Mouse (Mus musculus) kidney, adult 18-20 months (tissue): ENCODE measurements around the gene Agap1.
"Not testable (repeated sequence)": the region's sequence is repeated elsewhere in the genome, so short reads cannot be mapped to it uniquely, and the experiment has no call there.

Source experiments
- DNase-seq: peaks from one replicate; pipeline ENCODE4 v3.0.0; 2021

Agap1 gene

DNA sequence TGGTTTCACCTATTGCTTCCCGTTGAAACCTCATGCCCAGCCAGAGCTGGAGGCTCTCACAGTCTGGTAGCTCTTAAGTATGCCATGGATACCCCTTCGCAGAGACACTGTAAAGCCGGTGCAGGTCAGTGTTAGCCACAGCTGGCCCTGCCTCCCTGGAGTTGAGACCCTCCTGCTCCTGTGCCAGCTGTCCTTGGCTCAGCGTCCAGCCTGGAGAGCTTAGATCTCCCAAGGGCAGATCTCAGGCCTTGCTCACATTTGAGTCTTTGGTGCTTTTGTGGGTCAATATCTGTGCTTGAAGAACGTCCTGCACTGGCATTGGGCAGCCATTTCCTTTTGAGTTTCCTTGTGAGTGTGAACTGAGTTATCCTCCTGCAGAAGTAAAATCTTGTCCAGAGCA lies 7.3 kb downstream of the Agap1 start:
- no peak for DNase-seq

DNA sequence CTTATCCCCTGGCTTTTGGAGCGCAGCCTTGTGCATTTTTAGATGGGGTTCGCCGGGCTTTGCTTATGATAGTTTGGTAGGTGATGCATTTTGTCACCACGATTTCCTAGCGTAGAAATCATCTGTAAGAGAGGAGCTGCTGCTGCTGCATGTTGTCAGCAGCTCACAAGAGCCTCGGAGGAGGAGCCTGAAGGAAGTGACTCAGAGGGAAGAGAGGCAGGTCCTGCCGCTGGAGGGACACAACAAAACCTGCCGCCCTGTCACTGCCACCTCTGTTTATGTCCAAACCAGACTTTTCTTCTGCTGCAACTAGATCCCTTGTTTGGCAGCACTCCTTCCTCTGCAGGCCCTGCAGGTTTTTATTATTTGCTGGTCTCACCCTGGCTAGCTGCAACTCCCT lies 8.5 kb downstream of the Agap1 start:
- DNase-seq: no peak

DNA sequence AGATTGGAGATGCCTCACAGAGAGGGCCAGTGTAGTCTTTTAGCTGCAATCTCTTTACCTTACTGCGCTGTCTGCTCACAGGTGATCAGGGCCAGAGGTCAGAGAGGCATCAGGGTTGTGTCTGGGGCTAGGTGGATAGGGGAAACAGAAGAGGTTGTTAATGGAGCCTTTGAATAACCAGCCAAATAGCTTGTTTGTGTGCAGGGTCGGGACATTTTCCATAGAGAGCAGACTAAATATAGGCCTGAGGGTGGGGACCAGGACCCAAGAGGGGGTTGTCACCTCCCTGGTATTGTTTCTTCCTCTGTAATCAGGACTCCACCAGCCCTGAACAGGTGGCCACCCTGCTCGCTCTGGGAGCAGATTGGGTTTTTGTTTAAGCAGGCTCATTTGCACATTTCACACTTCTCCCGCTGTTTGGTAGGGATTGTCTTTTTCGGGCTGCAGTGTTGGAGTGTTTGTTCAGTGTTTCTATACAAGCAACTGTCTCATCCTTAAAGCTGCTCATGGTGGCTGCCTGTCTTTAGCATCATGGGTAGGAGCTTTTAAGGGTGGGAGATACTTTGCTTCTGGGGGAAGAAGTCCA lies 10.9 kb downstream of the Agap1 start:
- DNase-seq: no peak

DNA sequence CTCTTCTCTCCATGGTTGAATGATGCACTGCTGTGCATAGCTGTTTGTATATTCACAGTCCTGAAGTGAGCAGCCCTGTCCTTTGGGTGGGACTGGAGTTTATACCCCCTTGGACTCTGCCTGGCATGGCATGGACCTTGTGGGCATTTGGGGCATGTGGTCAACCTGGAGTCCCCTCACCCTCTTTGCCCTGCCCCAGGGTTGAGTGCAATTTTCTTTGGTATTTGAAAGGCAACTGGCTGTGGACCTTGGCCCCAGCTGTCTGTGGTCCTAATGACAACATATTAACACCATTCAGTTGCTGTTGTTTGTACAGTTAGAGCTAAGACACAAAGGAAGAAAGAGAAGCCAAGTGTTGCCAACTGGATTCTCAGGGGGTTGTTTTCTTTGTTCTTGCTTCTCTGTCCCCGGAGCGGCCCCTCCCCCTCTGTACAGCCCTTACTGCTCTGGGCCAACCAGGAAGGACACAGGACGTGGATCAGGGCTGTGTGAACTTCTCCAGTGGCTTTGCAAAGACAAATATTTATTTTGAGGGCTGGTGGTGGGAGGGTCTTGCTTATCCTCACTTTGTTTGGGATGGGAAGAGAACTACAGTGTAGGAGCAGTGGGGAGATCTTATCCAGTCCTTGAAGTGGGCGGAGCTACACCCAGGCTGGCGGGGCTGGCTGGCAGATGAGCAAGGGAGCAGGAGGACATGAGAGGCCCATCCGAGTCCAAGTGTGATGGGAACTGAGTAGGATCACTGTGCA lies 12.9 kb downstream of the Agap1 start:
- no peak for DNase-seq

DNA sequence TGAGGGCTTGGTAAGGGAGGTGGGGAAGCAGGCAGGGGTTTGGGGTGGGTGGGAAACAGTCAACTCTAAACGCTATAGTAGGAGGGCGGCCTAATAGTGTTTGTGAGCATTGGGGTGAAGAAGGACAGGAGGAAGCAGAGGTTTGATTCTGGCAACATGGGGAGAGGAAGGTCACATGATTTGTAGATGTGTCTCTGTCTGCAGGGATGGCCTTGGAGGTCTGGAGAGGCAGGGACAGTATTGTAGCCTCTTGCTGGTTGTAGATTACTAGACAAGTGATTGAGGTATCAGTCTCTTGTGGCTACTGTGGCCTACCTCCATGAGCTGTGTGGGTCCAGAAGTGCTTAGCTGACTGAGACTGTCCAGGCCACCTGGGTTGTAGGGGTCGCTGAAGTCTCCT lies 13.5 kb downstream of the Agap1 start:
- no peak for DNase-seq

DNA sequence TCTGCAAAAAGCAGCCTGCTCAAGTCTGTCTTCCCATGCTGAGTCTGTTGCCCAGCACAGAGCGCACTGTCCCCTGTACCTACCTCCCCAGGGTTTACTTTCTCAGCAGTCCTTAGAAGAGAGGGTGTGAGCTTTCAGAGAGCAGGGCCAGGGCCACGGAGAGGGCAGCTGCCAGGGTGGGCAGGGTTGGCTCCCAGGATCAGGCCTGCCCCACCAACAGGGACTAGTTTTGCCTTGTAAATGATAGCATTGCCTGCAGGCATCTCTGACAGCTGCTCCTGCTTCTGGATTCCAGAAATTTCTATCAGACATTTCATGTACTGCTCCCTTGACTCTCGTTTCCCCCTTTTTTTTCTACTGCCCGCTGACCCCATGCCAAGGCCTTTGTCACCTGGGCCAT lies 16.8 kb downstream of the Agap1 start:
- no peak for DNase-seq

DNA sequence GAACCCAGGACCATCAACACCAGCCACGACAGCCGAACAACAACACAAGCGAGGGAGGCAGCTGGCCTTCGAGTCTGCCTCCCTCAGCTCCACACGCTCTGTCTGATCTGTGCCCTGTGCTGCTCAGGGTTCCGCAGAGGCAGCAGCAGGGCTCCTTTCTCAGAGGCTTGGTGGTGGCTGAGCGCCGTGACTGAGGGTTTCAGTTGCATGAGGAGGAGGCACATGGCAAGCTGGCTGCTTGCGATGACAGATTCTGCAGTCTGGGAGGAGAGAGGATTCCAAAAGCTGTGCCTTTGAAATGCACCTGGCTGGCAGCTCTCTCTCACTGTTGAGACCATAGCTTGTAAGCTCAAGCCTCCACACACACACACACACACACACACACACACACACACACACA lies 17.3 kb downstream of the Agap1 start:
- DNase-seq: no peak

DNA sequence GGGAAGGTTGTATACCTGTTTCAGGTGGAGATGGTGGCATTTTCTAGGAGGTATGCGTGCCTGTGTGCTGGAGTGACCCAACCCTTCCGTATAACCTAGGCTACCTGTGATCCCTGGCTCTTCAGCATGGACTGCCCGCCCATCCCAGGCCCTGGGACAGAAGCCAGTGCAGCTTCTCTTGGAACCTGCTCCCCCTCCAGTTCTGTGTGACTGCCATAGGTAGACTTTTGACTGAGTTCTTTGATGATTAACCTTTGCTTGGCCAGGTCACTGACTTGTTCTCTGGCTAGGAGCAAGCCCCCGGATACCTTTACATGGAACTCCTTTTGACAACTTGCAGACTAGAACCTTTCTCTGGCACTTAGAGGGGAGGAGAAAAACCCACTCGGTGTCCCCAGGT lies 19.3 kb downstream of the Agap1 start:
- peak; percentile 77 for DNase-seq

DNA sequence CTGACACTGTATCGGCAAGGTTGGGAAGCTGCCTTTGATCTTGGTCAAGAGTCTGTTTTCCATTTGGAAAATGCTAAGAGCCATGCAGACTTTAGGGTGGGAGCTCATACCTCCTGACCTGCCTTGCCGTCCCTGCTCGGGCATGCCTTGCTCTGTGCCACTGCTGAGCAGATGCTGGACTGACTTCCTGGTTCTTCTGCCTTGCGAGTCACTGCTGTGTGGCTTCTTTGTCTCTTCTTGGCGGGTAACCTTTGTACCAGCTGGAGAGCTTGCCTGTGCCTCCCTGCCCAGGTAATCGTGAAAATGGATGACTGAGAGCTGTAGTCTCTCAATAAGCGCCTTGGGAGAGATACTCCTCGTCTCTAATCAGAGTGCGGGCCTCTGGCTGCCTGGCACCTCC lies 20.2 kb downstream of the Agap1 start:
- DNase-seq: peak; percentile 60

DNA sequence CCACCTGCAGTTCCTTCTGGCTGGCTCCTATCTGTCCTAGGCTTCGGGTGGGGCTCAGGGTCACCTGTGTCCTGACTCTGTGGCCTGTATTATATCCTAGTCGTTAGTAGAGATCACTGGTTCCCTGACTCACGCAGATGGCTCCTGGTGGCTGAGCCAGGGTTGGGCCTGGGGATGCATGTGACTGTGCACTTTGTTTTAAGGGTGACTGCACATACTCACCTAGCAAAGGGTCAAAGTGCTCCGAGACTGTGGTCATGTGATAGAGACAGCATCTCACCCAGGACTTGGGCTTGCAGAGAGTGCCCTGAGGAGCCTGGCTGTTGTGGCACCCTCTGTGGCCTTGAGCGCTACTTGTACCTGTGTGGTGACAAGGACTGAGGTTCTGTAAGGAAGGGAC lies 22.4 kb downstream of the Agap1 start:
- DNase-seq: peak; percentile 75

DNA sequence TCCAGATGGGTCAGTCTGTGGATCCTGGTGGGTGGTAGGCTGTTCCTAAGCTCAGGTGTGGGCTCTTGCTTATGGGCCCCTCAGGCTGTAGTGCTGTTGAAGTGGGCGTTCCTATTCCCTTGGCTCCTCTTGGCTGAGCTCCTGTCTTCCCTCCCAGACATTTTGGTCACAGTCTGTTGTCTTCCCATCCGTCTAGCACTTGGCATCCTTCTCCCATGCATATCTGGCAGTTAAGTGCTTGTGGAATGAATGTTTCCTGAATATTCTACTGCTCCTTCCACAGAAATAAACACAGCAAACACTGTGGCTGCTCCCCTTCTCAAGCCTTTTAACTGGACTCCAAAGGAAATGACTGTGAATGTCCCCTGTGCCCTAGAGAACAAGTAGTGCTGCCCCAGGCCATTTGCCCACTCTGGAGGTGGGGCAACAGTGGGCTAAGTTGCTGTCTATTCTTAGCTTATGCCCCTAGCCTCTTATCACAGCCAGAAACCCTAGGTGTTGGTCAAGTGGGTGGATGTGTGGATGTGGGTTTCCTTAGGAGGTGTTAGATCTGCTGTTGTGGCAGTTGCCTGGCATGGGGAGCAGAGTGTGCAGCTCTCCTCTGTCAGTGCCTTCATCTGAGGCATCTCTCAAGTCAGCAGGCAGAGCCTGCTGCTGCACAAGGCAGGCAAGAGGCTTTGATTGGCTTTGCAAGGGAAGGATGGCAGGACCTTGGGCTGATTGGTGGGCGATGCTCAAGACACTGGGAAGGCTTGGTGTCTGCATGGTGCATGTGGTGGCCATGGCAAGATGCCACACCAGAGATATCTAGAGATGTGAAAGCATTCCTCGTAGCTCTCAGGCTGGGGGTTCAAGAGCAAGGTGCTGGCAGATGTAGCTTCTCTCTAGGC lies 24.2 kb downstream of the Agap1 start:
- DNase-seq: no peak

DNA sequence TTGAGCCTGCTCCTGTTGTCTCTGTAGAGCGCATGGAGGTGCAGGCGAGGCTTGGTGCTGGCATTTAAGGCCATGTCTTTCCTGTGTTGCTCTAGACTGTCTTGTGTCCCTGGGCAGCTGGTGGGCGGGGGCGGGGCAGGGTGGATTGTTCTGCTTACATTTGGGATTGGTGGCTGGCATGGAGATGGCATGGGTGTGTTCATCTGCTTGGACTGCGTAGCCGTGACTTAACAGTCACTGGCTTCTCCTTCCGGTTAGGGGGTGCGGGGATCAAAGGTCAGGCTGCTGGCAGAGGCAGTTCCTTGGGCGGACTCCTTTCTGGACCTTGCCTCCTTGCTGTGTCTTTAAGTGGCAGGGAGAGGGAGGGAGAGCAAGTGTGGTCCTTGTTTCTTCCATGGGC lies 26.5 kb downstream of the Agap1 start:
- peak; percentile 84 for DNase-seq

DNA sequence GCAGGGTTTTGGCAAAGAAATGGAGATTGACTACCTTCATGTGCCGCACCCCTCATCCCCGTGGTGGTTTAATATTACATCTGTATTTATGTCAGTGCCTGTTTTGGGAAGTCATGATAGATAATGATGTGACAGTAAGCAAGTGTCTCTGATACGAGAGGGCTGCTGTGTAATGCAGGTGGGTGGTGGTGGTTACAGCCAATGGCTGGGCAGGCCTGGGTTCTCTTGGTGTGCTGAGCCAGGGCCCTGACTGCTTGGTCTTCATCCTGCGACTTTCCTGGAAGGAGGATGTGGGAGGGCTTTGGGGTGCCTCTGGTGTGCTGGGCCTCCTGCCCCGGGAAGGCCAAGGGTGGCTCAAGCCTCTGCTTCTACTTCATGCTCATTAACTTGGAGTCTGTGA lies 28.2 kb downstream of the Agap1 start:
- DNase-seq: no peak

DNA sequence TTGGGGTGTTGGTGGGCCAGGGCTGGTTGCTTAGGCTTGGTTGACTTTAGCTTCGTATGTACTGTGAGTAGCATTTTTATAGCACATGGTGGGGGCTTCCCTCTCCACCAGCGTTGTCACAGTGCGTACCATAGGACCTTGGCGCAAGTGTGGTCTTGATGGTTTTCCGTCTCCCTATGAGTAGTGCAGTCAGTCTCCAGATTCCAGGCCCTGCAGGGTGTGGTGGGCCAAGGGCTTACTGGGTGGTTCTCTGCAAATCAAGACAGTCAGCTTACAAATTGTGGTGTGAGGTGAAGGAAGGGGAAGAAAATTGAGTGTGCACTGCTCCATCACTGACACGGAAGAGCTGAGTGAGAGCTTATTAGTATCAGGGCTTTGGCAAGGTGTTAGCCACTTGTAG lies 32.3 kb downstream of the Agap1 start:
- DNase-seq: no peak

DNA sequence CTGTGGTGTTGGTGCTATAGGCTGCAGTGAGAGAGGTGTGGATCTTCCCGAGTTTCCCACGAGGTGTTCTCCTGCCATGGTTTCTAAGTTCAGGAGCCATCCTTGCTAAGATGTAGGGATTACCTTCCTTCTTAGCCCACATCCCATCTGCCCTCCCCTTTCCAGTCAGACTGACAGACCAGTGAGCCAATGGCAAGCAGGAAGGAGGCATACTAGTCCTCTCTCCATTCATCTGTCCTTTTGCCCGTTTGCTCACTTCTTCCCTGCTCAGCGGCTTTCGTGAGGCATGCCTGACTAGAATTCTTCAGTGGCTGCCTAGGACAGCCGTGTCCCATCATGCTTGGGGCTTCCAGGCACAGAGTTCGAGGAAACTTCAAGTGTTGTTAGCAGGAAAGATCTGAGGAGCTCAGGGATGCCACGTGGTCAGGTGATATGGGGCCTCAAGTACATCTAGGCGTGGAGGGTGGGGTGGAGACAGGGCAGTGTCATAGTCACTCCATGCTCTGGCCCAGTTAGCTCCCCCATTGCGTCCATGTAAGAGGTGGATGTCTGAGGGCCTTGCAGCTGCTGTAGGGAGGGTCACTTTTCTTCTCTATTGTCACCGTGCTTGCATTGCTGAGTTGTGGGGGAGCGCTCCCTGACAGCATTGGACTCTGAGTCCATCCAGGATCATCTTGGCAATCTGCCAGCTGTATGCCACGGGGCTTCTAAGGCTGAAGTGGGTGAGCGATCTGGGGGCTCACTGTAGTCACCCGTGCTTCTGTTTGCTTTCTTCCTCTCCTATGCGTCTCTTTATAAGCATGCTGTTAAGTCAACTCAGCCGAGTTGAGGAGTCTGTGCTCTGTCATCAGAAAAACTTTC lies 34.7 kb downstream of the Agap1 start:
- no peak for DNase-seq

DNA sequence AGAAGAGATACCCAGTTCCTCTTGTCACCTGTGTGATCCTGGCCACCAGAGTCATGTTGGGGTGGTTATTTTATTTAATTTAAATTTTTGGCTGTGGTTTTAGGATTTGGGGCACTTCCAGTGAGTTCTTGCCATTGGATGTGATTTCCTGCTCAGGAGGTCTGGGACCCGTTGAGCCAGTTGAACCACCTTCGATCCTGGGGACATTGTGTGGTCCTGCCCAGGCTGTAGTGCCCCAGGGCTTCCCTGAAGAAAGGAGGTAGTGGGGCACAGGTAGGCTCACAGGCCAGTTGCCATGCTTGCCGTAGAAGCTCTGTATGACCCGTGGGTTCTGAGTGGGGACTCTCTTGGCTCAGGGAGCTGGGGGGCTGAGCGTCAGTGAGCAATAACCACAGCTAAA lies 38.6 kb downstream of the Agap1 start:
- no peak for DNase-seq

DNA sequence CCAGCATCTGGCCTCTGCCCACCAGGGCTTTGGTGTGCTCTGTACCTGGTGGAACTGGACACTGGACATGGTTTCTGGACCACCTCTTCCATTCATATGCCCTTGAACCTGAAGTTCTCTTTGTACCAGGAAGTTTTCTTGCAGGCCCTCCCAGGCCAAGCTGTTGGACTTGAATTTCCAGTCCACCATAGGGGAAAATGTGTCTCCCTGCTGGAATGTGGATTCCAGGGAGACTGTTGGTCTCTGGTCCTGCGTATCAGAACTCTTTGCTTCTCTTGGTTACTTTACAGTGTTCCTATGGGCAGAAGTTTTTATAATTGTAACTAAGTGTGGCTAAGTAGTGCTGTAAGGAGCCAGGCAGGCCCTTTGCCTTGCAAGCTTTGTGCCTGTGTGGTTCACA lies 40.2 kb downstream of the Agap1 start:
- DNase-seq: no peak

DNA sequence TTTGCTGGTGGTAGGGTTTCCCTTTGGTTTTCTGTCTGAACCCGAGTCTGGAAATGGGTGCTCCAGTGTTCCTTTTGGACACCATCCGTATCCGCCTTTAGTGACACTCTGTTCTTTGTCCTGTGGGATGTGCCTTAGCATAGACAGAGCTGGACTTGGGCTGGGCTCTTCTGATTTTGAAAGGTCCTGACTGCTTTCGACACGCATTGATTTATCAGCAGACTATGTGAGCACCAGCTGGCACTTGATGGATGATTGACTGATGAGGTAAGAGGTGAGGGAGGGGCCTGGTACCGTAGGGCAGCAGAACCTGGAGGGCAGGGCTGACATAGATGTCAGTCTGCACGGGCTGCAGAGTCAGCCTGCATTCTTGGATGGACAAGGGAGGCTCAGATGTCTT lies 41.6 kb downstream of the Agap1 start:
- no peak for DNase-seq

DNA sequence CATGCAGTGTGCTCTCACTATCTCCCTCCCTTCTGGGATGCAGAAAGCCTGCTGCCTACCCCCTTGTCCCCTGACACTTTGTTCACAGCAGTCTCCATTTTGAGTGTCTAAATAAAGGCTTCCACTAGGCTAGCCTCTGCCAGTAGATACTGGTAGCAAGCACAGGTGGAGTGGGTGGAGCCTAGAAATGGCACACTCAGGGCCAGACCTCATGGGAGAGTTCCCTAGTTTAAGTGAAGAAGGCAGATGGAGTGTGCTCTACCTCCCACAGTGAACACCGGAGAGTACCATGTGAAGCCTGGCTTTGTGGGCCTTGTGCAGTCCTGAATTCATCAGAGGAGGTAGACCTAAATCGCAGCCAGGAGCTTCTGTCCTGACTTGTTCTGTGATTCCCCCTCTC lies 46.3 kb downstream of the Agap1 start:
- DNase-seq: no peak

DNA sequence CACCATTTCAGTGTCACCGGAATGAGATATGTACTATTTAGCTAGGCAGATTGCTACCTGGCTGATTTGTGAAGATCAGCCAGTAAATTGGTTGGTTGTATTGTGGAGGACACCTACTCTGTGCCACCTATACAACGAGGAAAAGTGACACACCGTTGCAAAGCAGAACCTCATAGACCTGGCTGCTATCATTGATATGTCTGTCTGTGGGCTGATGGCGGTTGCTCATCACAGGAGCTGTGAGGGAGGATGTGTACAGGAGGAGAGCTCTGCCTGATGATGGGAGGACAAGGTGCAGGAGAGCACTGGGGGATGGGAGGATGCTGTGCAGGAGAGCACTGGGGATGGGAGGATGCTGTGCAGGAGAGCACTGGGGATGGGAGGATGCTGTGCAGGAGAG lies 46.7 kb downstream of the Agap1 start:
- DNase-seq: no peak

DNA sequence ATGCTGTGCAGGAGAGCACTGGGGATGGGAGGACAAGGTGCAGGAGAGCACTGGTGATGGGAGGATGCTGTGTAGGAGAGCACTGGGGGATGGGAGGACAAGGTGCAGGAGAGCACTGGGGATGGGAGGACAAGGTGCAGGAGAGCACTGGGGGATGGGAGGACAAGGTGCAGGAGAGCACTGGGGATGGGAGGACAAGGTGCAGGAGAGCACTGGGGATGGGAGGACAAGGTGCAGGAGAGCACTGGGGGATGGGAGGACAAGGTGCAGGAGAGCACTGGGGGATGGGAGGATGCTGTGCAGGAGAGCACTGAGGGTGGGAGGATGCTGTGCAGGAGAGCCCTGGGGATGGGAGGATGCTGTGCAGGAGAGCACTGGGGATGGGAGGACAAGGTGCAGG lies 47.3 kb downstream of the Agap1 start:
- DNase-seq: not testable (repeated sequence)

DNA sequence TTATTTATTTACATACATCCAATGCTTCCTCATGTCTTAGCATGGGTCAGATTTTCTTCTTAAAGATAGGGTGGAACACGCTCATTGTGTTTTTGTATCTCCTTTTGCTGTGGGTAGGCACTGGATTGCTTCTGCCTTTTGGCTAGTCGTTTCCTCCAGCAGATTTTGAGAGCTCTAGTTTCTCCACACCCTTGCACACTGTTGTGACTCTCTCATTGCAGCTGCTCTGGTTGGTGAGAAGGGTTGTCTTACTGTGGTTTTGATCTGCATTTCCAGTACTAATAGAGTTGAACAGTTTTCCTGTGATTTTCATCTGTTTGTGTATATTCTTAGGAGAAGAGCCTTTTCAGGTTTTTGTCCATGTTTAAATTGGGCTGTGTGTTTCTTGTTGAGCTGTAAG lies 54.6 kb downstream of the Agap1 start:
- DNase-seq: no peak

DNA sequence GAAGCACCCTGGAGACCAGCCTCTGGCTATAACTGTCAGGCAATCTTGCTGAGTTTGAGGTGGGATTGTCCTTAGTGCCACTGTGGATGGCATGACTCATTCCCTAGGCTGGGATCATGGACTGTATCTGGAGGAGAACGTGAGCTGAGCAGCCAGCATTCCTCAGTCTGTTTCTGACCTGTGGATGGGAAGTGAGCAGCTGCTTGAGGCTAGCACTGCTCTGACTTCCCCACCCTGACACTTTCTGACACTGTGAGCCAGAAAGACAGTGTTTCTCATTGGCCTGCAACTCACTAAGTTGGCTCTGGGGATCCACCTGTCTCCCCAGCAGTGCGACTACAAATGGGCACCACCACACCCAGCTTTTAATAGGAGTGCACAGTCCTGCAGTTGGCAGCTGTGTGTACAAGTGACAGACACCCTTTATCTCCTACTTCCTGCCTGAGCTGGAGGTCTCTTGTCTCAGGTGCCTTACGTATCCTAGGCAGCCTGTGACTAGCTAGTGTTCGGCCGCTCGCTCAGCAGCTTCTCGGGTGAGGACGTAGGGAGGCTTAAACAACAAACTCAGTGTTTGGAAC lies 55.2 kb downstream of the Agap1 start:
- DNase-seq: no peak
